8 mouse cellular contexts compared by ENCODE assay signal in the genomic region with DNA sequence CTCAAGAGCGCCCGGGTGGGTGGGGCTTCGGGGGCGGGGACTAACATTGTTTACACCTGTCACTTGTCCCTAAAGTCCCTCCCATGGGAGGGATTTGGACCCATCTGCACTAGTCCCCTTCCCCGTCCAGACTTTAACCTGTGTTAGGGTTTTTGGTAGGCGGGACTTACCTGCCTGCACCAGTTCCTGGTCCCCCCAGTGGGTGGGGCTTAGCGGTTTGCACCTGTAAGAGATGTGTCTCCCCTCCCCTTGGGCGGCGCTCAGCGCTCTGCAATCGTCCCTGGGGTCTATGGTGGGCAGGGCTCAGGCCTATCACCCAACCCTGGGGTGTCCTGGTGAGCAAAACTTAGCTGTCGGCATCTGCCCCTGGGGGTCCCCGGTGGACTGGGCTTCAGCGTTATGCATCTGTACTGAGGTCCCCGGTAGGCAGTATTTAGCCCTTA. TPM values are rescaled to one million over a fixed set of nuclear protein-coding genes. Genes with fewer than 3 reads are reported as not detected.
DNase-seq lines count a peak whose midpoint lies in the region; ATAC-seq and TF ChIP-seq lines count a peak whose summit lies in the region.

No protein-coding gene starts in this region.

- intact Hi-C loops in gastrocnemius, postnatal 36 days (cut with DNase I): no loop called here

- ATAC-seq in common myeloid progenitor, adult 5-6 weeks (replicated peaks; ENCODE audit: low read depth, poor library complexity, severe bottlenecking): 0 out of 2 replicates have a peak, but pooled peaks have one; percentile 4
- ATAC-seq in intestine, embryonic 14.5 days (replicated peaks; ENCODE audit: low FRiP score, low TSS enrichment, low read depth): peak; percentile 54
- peak; percentile 57 for ATAC-seq in liver, postnatal 0 days

- TF ChIP-seq CTCF in liver, postnatal 0 days (IDR thresholded peaks at IDR 0.05; ENCODE audit: low read depth): no peak

- no peaks in the 10 kb centered on the region for H3K9me3 ChIP-seq in intestine, embryonic 14.5 days (ENCODE audit: control insufficient read depth, low read length)
- H3K9me3 ChIP-seq in liver, postnatal 0 days (ENCODE audit: low read length): no peaks in the 10 kb centered on the region

- H3K9ac ChIP-seq in intestine, embryonic 14.5 days (ENCODE audit: low read length): peak overlapping the region; percentile 72
- H3K9ac ChIP-seq in liver, postnatal 0 days (replicated peaks): peak overlapping the region; percentile 76

- 3% methylated on average over 15 of the region's 15 CpGs for WGBS in intestine, embryonic 14.5 days
- under 1% methylated on average over 15 of the region's 15 CpGs for WGBS in liver, postnatal 0 days (ENCODE audit: insufficient replicate concordance)

- H3K27ac ChIP-seq in intestine, embryonic 14.5 days (ENCODE audit: low read depth): peak overlapping the region; percentile 40; the same call in 1 of the 2 replicates
- 0 out of 2 replicates have a peak overlapping the region, but pooled peaks have one; percentile 70 for H3K27ac ChIP-seq in liver, postnatal 0 days (ENCODE audit: low read depth)

- peaks cover 12% of the 10 kb centered on the region; the same call in 1 of the 2 replicates for H3K36me3 ChIP-seq in intestine, embryonic 14.5 days (ENCODE audit: control insufficient read depth, insufficient read depth, low read length)
- no peaks in the 10 kb centered on the region for H3K36me3 ChIP-seq in liver, postnatal 0 days (replicated peaks; ENCODE audit: insufficient read depth, low read length)

- peaks cover 15% of the 10 kb centered on the region for H3K4me1 ChIP-seq in intestine, embryonic 14.5 days (replicated peaks; ENCODE audit: control insufficient read depth, insufficient read depth, low read length)
- H3K4me1 ChIP-seq in liver, postnatal 0 days (ENCODE audit: insufficient read depth): peaks cover 42% of the 10 kb centered on the region

- H3K4me2 ChIP-seq in intestine, embryonic 14.5 days (ENCODE audit: low read length): peak overlapping the region; percentile 96
- H3K4me2 ChIP-seq in liver, postnatal 0 days (ENCODE audit: low read depth, low read length): peak overlapping the region; percentile 80

- H3K27me3 ChIP-seq in intestine, embryonic 14.5 days (replicated peaks; ENCODE audit: control insufficient read depth, insufficient read depth, low read length): no peaks in the 10 kb centered on the region
- H3K27me3 ChIP-seq in liver, postnatal 0 days (ENCODE audit: insufficient read depth, low read length): no peaks in the 10 kb centered on the region

- peak; percentile 35 for DNase-seq in right cerebral cortex, postnatal 4 days
- DNase-seq in right cerebral cortex, postnatal 25 days: no peak
- peak; percentile 69 for DNase-seq in intestine, embryonic 14.5 days (ENCODE audit: low spot score)
- DNase-seq in liver, postnatal 0 days: peak; percentile 62
- peak; percentile 85 for DNase-seq in yolk sac, embryonic 10.5 days (ENCODE audit: low spot score)
- no peak for DNase-seq in gastrocnemius, postnatal 36 days
- no peak for DNase-seq in adrenal gland, postnatal 25 days

- H3K4me3 ChIP-seq in intestine, embryonic 14.5 days (ENCODE audit: low read depth, low read length): peak overlapping the region; percentile 81
- peak overlapping the region; percentile 85 for H3K4me3 ChIP-seq in liver, postnatal 0 days (ENCODE audit: low read depth, low read length)

- no peak for TF ChIP-seq EP300 in liver, postnatal 0 days (IDR thresholded peaks at IDR 0.05; ENCODE audit: low read depth)

RNA-seq across cellular contexts. Expression of a gene that starts 0.7 kb away (rescaled TPM):
- 44.0 and 46.6 TPM in 2 replicates for total RNA-seq in common myeloid progenitor, adult 5-6 weeks (2017)
- polyA plus RNA-seq in intestine, embryonic 14.5 days (2014; fragmentation: Nextera tagmentation; extraction: Ambion mirVana): 15.5 and 18.3 TPM in 2 replicates
- 5.4 and 6.5 TPM in 2 replicates for polyA plus RNA-seq in liver, postnatal 0 days (2015; fragmentation: Nextera tagmentation; extraction: Ambion mirVana)
- total RNA-seq in gastrocnemius, postnatal 36 days (2021): 1 to 10 TPM; 2.6 to 3.1 TPM
- 14.4 and 15.2 TPM in 2 replicates for total RNA-seq in adrenal gland, postnatal 25 days (2021)

RNA-seq across cellular contexts. Expression of a gene that starts 12.5 kb away (rescaled TPM):
- total RNA-seq in common myeloid progenitor, adult 5-6 weeks (2017): 6.9 and 7.5 TPM in 2 replicates
- polyA plus RNA-seq in intestine, embryonic 14.5 days (2014; fragmentation: Nextera tagmentation; extraction: Ambion mirVana): 18.2 and 21.2 TPM in 2 replicates
- 17.3 and 18.7 TPM in 2 replicates for polyA plus RNA-seq in liver, postnatal 0 days (2015; fragmentation: Nextera tagmentation; extraction: Ambion mirVana)
- total RNA-seq in gastrocnemius, postnatal 36 days (2021): 10 to 100 TPM; 26.7 to 31.7 TPM
- total RNA-seq in adrenal gland, postnatal 25 days (2021): 15.3 and 15.4 TPM in 2 replicates

RNA-seq across cellular contexts. Expression of a gene that starts 16.6 kb away (rescaled TPM):
- 40.2 and 52.3 TPM in 2 replicates for total RNA-seq in common myeloid progenitor, adult 5-6 weeks (2017)
- 392 and 393 TPM in 2 replicates for polyA plus RNA-seq in intestine, embryonic 14.5 days (2014; fragmentation: Nextera tagmentation; extraction: Ambion mirVana)
- 242 and 244 TPM in 2 replicates for polyA plus RNA-seq in liver, postnatal 0 days (2015; fragmentation: Nextera tagmentation; extraction: Ambion mirVana)
- 100 to 1,000 TPM; 106 to 120 TPM for total RNA-seq in gastrocnemius, postnatal 36 days (2021)
- total RNA-seq in adrenal gland, postnatal 25 days (2021): 188 and 208 TPM in 2 replicates

RNA-seq across cellular contexts. Expression of a gene that starts 45.7 kb away (rescaled TPM):
- not detected in 2 replicates for total RNA-seq in common myeloid progenitor, adult 5-6 weeks (2017)
- polyA plus RNA-seq in intestine, embryonic 14.5 days (2014; fragmentation: Nextera tagmentation; extraction: Ambion mirVana): 0.04 TPM in 1 of 2 replicates, not detected in the other
- polyA plus RNA-seq in liver, postnatal 0 days (2015; fragmentation: Nextera tagmentation; extraction: Ambion mirVana): 0.12 TPM in 2 replicates
- not detected for total RNA-seq in gastrocnemius, postnatal 36 days (2021)
- total RNA-seq in adrenal gland, postnatal 25 days (2021): not detected in 2 replicates

Comparison
In these comparisons a context has a peak if more than half of its experiments do, and no peak if none do; other contexts are left out.
1. DNase-seq: peak in right cerebral cortex, postnatal 4 days (single experiment), intestine, embryonic 14.5 days (single experiment), liver, postnatal 0 days (single experiment) and yolk sac, embryonic 10.5 days (single experiment); none in right cerebral cortex, postnatal 25 days (single experiment), gastrocnemius, postnatal 36 days (0 of 2) and adrenal gland, postnatal 25 days (single experiment).
2. ATAC-seq: peak in every context shown above with its lines; median percentile 57 in liver, postnatal 0 days; 54 in intestine, embryonic 14.5 days; 4 in common myeloid progenitor, adult 5-6 weeks.